Mouse (Mus musculus): ENCODE data around the gene Cmtm5.

DNA sequence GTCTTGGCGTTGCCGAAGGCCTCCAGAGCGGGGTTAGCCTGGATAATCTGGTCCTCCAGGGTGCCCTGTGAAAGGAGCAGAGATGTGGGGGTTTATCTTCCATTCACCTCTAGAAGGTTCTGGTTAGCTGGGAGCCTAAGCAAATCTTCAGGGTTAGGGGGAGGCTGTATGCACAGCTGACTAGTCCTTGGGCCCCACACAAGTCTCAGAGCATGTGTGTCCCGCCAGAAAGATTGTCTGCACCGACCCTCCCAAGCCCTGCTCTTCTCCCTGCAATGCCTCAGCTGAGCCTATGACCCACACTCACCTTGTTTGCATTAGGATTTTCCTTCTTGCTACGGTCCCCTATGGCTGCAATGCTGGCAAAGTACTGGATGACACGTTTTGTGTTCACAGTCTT lies 26.7 kb downstream of the Cmtm5 start:
- TF ChIP-seq TAL1 (IDR thresholded peaks at IDR 0.05; ENCODE audit: low read length) (no peak), GATA1 (IDR thresholded peaks at IDR 0.05; ENCODE audit: low read length) (no peak)

All from erythroblast, embryonic 14.5 days (primary cell).